Mouse (Mus musculus) frontal cortex, postnatal 36 days (tissue): ENCODE results near the gene Ramp1.

Experiments used
- DNase-seq, 2 experiments: peaks; one replicate each; pipeline ENCODE4 v3.0.0; 2022; ENCODE audit warnings: low spot score in 2 of 2

Gene Ramp1

GRCm38 (mm10) chr1:91239112-91239511 lies 59.5 kb downstream of the Ramp1 start:
- peak; percentile 55 to 67 for DNase-seq

- no peak for DNase-seq
Measured at GRCm38 (mm10) chr1:91239800-91240199, 60.2 kb downstream of the Ramp1 start.

- no peak for DNase-seq
Measured at GRCm38 (mm10) chr1:91240685-91241084, 61.1 kb downstream of the Ramp1 start.

GRCm38 (mm10) chr1:91241249-91241648 lies 61.6 kb downstream of the Ramp1 start:
- no peak for DNase-seq

GRCm38 (mm10) chr1:91248242-91248641 lies 68.6 kb downstream of the Ramp1 start:
- no peak for DNase-seq

GRCm38 (mm10) chr1:91248970-91249369 lies 69.3 kb downstream of the Ramp1 start:
- no peak for DNase-seq

- peak; percentile 94 to 99 for DNase-seq
Measured at GRCm38 (mm10) chr1:91249564-91250414, 70.2 kb downstream of the Ramp1 start, which contains the start of gene Ube2f. Gene Ube2f (plus strand): TSS chr1:91250304.

GRCm38 (mm10) chr1:91250415-91251147 lies 71.0 kb downstream of the Ramp1 start:
- DNase-seq, result peak in 1 of 2 experiments; percentile 14

GRCm38 (mm10) chr1:91251148-91251650 lies 71.6 kb downstream of the Ramp1 start:
- no peak for DNase-seq

GRCm38 (mm10) chr1:91251927-91252326 lies 72.3 kb downstream of the Ramp1 start:
- no peak for DNase-seq

- DNase-seq, result no peak
Measured at GRCm38 (mm10) chr1:91257918-91258317, 78.3 kb downstream of the Ramp1 start.

GRCm38 (mm10) chr1:91259794-91260193 lies 80.2 kb downstream of the Ramp1 start:
- no peak for DNase-seq

- no peak for DNase-seq
Measured at GRCm38 (mm10) chr1:91262508-91262907, 82.9 kb downstream of the Ramp1 start.

GRCm38 (mm10) chr1:91272260-91272659 lies 92.6 kb downstream of the Ramp1 start:
- DNase-seq, result no peak
